Mouse (Mus musculus): ENCODE data around the gene Ccnt1.
"Not testable (repeated sequence)": the region's sequence is repeated elsewhere in the genome, so short reads cannot be mapped to it uniquely, and the experiment has no call there.

Ccnt1 gene

GRCm38 (mm10) chr15:98545151-98545550 lies 25.6 kb downstream of the Ccnt1 start:
- no peak for DNase-seq (ENCODE audit: low read depth, low spot score)

- no peak for DNase-seq (ENCODE audit: low read depth, low spot score)
Observed at GRCm38 (mm10) chr15:98543341-98543740, 27.4 kb downstream of the Ccnt1 start.

- DNase-seq (ENCODE audit: low read depth, low spot score) = no peak
Observed at GRCm38 (mm10) chr15:98541064-98541463, 29.7 kb downstream of the Ccnt1 start.

- no peak for DNase-seq (ENCODE audit: low read depth, low spot score)
Observed at GRCm38 (mm10) chr15:98537923-98538322, 32.8 kb downstream of the Ccnt1 start.

GRCm38 (mm10) chr15:98536828-98537510 lies 33.8 kb downstream of the Ccnt1 start:
- DNase-seq (ENCODE audit: low read depth, low spot score) = no peak

- DNase-seq (ENCODE audit: low read depth, low spot score) = no peak
Observed at GRCm38 (mm10) chr15:98535921-98536320, 34.8 kb downstream of the Ccnt1 start.

- peak; percentile 99 for DNase-seq (ENCODE audit: low read depth, low spot score)
Observed at GRCm38 (mm10) chr15:98533881-98534627, 36.7 kb downstream of the Ccnt1 start, which contains the start of gene Kansl2. Kansl2 (minus strand) TSS chr15:98534264.

- no peak for DNase-seq (ENCODE audit: low read depth, low spot score)
Observed at GRCm38 (mm10) chr15:98533035-98533531, 37.6 kb downstream of the Ccnt1 start.

- DNase-seq (ENCODE audit: low read depth, low spot score) = no peak
Observed at GRCm38 (mm10) chr15:98532281-98532680, 38.4 kb downstream of the Ccnt1 start.

GRCm38 (mm10) chr15:98528066-98528563 lies 42.6 kb downstream of the Ccnt1 start:
- DNase-seq (ENCODE audit: low read depth, low spot score) = no peak

GRCm38 (mm10) chr15:98527056-98527771 lies 43.5 kb downstream of the Ccnt1 start:
- no peak for DNase-seq (ENCODE audit: low read depth, low spot score)

- DNase-seq (ENCODE audit: low read depth, low spot score) = no peak
Observed at GRCm38 (mm10) chr15:98526057-98526456, 44.7 kb downstream of the Ccnt1 start.

- DNase-seq (ENCODE audit: low read depth, low spot score) = no peak
Observed at GRCm38 (mm10) chr15:98521245-98521644, 49.5 kb downstream of the Ccnt1 start.

- peak; percentile 60 for DNase-seq (ENCODE audit: low read depth, low spot score)
Observed at GRCm38 (mm10) chr15:98517380-98518355, 53.1 kb downstream of the Ccnt1 start.

GRCm38 (mm10) chr15:98514845-98515244 lies 55.9 kb downstream of the Ccnt1 start:
- not testable (repeated sequence) for DNase-seq (ENCODE audit: low read depth, low spot score)

- DNase-seq (ENCODE audit: low read depth, low spot score) = no peak
Observed at GRCm38 (mm10) chr15:98514146-98514545, 56.6 kb downstream of the Ccnt1 start.

- not testable (repeated sequence) for DNase-seq (ENCODE audit: low read depth, low spot score)
Observed at GRCm38 (mm10) chr15:98513676-98514075, 57.0 kb downstream of the Ccnt1 start.

GRCm38 (mm10) chr15:98512799-98513321 lies 57.9 kb downstream of the Ccnt1 start:
- no peak for DNase-seq (ENCODE audit: low read depth, low spot score)

GRCm38 (mm10) chr15:98512232-98512631 lies 58.5 kb downstream of the Ccnt1 start:
- DNase-seq (ENCODE audit: low read depth, low spot score) = no peak

GRCm38 (mm10) chr15:98511386-98511928 lies 59.3 kb downstream of the Ccnt1 start:
- DNase-seq (ENCODE audit: low read depth, low spot score) = no peak

Data from mesoderm, embryonic 11.5 days (tissue).